Mouse (Mus musculus) erythroblast, embryonic 14.5 days (primary cell): ENCODE data around the gene Cib1.

Experiments
- GATA1 ChIP-seq: IDR thresholded peaks from 2 replicates; pipeline ENCODE4 v1.6.1; 2012; ENCODE audit warnings: low read length, inconsistent platforms, mixed read lengths
- TAL1 ChIP-seq: IDR thresholded peaks from 3 replicates; pipeline ENCODE4 v1.6.1; 2012; ENCODE audit warnings: low read length, inconsistent platforms, mixed read lengths

DNA sequence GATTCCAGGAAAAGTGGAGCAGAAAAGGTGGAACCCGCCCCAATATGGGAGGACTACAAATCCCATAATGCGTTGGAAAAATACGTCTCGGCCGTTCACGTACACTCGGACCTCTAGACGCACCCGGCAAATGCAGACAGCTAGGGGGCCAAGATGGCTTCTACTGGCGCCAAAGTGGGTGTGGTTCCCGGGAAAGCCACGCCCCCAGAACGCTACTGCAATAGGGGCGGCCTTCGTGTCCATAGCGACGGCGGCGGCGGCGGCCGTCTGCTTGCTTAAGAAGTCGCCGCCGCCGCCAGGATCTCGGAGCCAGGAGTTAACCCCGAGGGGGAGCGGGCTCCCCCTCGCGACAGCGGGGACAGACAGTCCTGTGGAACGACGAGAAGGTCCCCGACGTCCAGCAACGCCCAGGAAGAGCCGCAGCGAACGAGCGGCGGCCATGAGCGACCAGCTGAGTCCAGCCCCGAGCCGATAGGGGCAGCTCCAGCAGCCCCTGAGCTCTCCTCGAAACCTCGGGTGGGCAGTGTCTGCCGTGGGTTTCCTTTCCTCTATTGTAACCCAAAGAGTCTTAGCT is 13.6 kb upstream of the Cib1 start, which contains the start of gene Ttll13:
- no peak for TF ChIP-seq GATA1
- no peak for TF ChIP-seq TAL1
